Mouse (Mus musculus): ENCODE measurements around the gene Wdr70. TPM values are rescaled to one million over a fixed set of nuclear protein-coding genes. Genes with fewer than 3 reads are reported as not detected.
A peak's percentile ranks its signal among the peaks of the same experiment; 100 is the strongest.

Gene Wdr70
- polyA plus RNA-seq, 1 experiment from 2014 or later, result 48.0 TPM

DNA sequence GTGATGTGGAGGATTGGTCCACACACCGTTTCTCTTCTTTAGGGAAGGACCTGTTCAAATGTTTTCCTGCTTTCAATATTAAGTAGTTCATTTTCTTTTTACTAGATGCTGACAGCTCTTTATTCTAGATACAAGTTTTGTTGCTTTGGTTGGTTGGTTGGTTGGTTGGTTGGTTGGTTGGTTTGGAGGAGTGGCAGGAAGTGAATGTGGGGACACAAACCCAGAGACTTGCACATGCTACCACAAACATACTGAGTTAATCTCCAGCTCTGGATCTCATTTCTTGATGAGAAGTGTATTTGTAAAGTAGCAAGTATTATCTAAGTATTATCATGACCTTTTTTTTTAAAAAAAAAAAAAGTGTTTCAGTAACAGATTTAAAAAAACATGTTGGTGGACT is 120.4 kb downstream of the Wdr70 start:
- H3K27me3 ChIP-seq (replicated peaks; ENCODE audit: control insufficient read depth, insufficient read depth, low read length), result no peaks in the 10 kb centered on the region
- peaks cover 6% of the 10 kb centered on the region; the same call in 1 of the 2 replicates for H3K9me3 ChIP-seq (ENCODE audit: control insufficient read depth, low read length)
- DNase-seq (ENCODE audit: low spot score) (peak; percentile 3), ATAC-seq (replicated peaks; ENCODE audit: low FRiP score, low TSS enrichment, low read depth) (no peak)
- H3K4me1 ChIP-seq (replicated peaks; ENCODE audit: control insufficient read depth, insufficient read depth, low read length), result 0 out of 2 replicates have a peak, but pooled peaks cover 11% of the 10 kb centered on the region
- H3K27ac ChIP-seq (ENCODE audit: low read depth), result no peak overlapping the region
- H3K4me3 ChIP-seq (ENCODE audit: low read depth, low read length), result no peak overlapping the region
- H3K36me3 ChIP-seq (ENCODE audit: control insufficient read depth, insufficient read depth, low read length), result no peaks in the 10 kb centered on the region
- 93% methylated on average over 1 of the region's 1 CpGs for whole genome bisulfite sequencing
- no peak overlapping the region for H3K4me2 ChIP-seq (ENCODE audit: low read length)
- H3K9ac ChIP-seq (ENCODE audit: low read length), result no peak overlapping the region

DNA sequence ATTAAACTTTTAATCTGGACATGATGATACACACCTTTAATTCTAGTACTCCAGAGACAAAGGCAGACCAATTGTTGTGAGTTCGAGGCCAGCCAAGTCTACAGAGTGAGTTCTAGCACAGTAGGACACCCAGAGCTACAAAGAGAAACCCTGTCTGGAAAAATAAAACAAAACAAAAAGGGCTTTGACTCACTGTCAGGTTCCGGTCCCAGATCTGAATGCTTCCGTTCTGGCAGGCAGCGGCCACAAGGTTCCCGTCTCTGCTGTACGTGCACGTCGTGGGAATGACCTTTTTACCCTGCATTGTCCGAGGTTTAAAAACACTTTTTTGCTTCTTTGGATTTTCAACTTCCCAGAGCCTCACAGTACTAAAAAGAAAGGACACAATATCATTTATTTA is 122.2 kb downstream of the Wdr70 start:
- Histone ChIP-seq H3K4me2 (ENCODE audit: low read length) (no peak overlapping the region), H3K9ac (ENCODE audit: low read length) (no peak overlapping the region), H3K27ac (ENCODE audit: low read depth) (0 out of 2 replicates have a peak overlapping the region, but pooled peaks have one; percentile 4), H3K4me1 (replicated peaks; ENCODE audit: control insufficient read depth, insufficient read depth, low read length) (0 out of 2 replicates have a peak, but pooled peaks cover 3% of the 10 kb centered on the region), H3K9me3 (ENCODE audit: control insufficient read depth, low read length) (peaks cover 6% of the 10 kb centered on the region; the same call in 1 of the 2 replicates), H3K4me3 (ENCODE audit: low read depth, low read length) (no peak overlapping the region), H3K36me3 (ENCODE audit: control insufficient read depth, insufficient read depth, low read length) (no peaks in the 10 kb centered on the region), H3K27me3 (replicated peaks; ENCODE audit: control insufficient read depth, insufficient read depth, low read length) (no peaks in the 10 kb centered on the region)
- no peak for ATAC-seq (replicated peaks; ENCODE audit: low FRiP score, low TSS enrichment, low read depth)
- DNase-seq (ENCODE audit: low spot score), result no peak
- 63% methylated on average over 9 of the region's 9 CpGs for WGBS

DNA sequence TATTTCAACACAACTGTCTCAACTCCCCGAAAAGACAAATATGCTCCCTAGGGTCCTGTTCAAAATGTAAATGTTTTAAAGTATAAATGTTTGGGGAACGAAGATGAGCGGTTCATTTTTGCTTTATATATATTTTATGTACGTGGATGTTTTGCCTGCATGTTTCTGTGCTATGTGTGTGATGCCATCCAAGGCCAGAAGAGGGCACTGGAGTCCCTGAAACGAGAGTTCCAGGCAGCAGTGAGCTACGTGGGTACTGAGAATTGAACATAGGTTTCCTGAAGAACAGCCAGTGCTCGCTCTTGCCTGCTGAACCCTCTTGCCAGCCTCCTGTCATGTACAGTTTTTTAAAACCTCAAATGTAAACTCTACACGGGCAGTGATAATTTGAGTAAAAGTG is 124.6 kb downstream of the Wdr70 start:
- no peak overlapping the region for H3K27ac ChIP-seq (ENCODE audit: low read depth)
- H3K4me2 ChIP-seq (ENCODE audit: low read length), result no peak overlapping the region
- WGBS, result 66% methylated on average over 8 of the region's 8 CpGs
- no peak for DNase-seq (ENCODE audit: low spot score)
- no peak overlapping the region for H3K4me3 ChIP-seq (ENCODE audit: low read depth, low read length)
- peaks cover 6% of the 10 kb centered on the region; the same call in 1 of the 2 replicates for H3K9me3 ChIP-seq (ENCODE audit: control insufficient read depth, low read length)
- no peak overlapping the region for H3K9ac ChIP-seq (ENCODE audit: low read length)
- no peaks in the 10 kb centered on the region for H3K27me3 ChIP-seq (replicated peaks; ENCODE audit: control insufficient read depth, insufficient read depth, low read length)
- H3K36me3 ChIP-seq (ENCODE audit: control insufficient read depth, insufficient read depth, low read length), result no peaks in the 10 kb centered on the region
- ATAC-seq (replicated peaks; ENCODE audit: low FRiP score, low TSS enrichment, low read depth), result no peak
- H3K4me1 ChIP-seq (replicated peaks; ENCODE audit: control insufficient read depth, insufficient read depth, low read length), result 0 out of 2 replicates have a peak, but pooled peaks cover 3% of the 10 kb centered on the region

DNA sequence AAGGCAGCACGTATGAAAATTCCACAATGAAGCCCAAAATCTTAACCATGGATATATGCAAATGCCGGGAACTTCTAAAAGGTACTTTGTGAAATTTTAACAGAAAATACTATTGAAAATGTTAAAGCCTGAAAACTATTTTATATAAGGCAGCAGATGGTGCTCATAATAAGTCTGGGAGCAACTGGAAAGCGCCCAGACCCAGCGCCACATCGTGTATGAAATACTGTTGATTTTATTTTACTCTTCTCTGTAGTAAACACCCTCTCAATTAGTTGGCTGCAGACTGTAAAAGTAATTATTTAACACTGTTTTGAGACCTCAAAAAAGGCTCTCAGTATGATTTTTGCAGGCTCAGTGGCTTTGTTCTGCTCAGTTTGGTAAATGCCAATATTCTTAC is 126.5 kb downstream of the Wdr70 start:
- Histone ChIP-seq H3K27me3 (replicated peaks; ENCODE audit: control insufficient read depth, insufficient read depth, low read length) (no peaks in the 10 kb centered on the region), H3K4me2 (ENCODE audit: low read length) (no peak overlapping the region), H3K4me3 (ENCODE audit: low read depth, low read length) (no peak overlapping the region), H3K9ac (ENCODE audit: low read length) (no peak overlapping the region), H3K4me1 (replicated peaks; ENCODE audit: control insufficient read depth, insufficient read depth, low read length) (no peaks in the 10 kb centered on the region), H3K9me3 (ENCODE audit: control insufficient read depth, low read length) (peaks cover 6% of the 10 kb centered on the region; the same call in 1 of the 2 replicates), H3K27ac (ENCODE audit: low read depth) (no peak overlapping the region), H3K36me3 (ENCODE audit: control insufficient read depth, insufficient read depth, low read length) (no peaks in the 10 kb centered on the region)
- WGBS, result 88% methylated on average over 5 of the region's 5 CpGs
- DNase-seq (ENCODE audit: low spot score) (no peak), ATAC-seq (replicated peaks; ENCODE audit: low FRiP score, low TSS enrichment, low read depth) (no peak)

DNA sequence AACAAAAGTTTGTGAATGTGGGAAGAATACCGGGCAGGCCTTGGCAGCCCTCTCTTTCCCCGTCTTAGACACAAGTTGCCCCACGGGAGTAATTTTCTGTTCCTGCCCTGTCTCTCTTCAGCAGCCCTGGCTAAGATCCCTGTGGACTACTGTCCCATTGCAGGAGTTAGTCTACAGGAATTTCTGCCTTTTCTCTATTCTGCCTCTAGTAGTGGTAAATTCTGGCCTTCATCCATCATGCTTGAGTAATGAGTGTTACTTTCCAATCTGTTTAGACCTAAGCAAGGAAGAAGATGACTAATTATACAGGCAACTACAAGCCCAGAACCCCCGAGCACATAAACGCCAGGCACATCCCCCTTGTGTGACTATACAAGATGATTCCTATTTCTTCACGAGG is 136.2 kb downstream of the Wdr70 start:
- H3K4me1 ChIP-seq (replicated peaks; ENCODE audit: control insufficient read depth, insufficient read depth, low read length), result no peaks in the 10 kb centered on the region
- DNase-seq (ENCODE audit: low spot score) (no peak), ATAC-seq (replicated peaks; ENCODE audit: low FRiP score, low TSS enrichment, low read depth) (no peak)
- no peak overlapping the region for H3K9ac ChIP-seq (ENCODE audit: low read length)
- no peaks in the 10 kb centered on the region for H3K9me3 ChIP-seq (ENCODE audit: control insufficient read depth, low read length)
- no peak overlapping the region for H3K4me3 ChIP-seq (ENCODE audit: low read depth, low read length)
- 71% methylated on average over 6 of the region's 6 CpGs for WGBS
- no peak overlapping the region for H3K27ac ChIP-seq (ENCODE audit: low read depth)
- H3K27me3 ChIP-seq (replicated peaks; ENCODE audit: control insufficient read depth, insufficient read depth, low read length), result no peaks in the 10 kb centered on the region
- no peaks in the 10 kb centered on the region for H3K36me3 ChIP-seq (ENCODE audit: control insufficient read depth, insufficient read depth, low read length)
- no peak overlapping the region for H3K4me2 ChIP-seq (ENCODE audit: low read length)

DNA sequence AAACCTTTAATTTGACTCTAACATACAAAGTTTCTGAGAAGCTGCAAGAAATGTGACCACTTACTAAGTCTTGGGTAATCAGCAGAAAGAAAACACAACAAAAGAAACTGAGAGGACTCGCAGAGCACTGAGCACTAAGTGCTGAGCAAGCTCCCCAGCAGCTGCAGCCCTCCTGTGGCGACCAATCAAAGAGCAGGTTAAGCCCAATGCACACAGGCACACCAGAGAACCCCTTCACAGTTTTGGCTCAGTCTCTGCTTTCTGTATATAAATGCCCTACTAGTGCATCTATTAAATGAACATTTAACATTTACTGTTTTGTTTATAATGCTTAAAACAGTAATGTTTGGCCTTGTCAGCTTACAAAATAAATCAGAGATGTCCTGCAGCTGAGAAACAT is 137.5 kb downstream of the Wdr70 start:
- H3K4me1 ChIP-seq (replicated peaks; ENCODE audit: control insufficient read depth, insufficient read depth, low read length), result no peaks in the 10 kb centered on the region
- H3K27ac ChIP-seq (ENCODE audit: low read depth), result no peak overlapping the region
- no peaks in the 10 kb centered on the region for H3K9me3 ChIP-seq (ENCODE audit: control insufficient read depth, low read length)
- ATAC-seq (replicated peaks; ENCODE audit: low FRiP score, low TSS enrichment, low read depth) (no peak), DNase-seq (ENCODE audit: low spot score) (no peak)
- H3K9ac ChIP-seq (ENCODE audit: low read length), result no peak overlapping the region
- no peaks in the 10 kb centered on the region for H3K36me3 ChIP-seq (ENCODE audit: control insufficient read depth, insufficient read depth, low read length)
- 33% methylated on average over 2 of the region's 2 CpGs for WGBS
- no peak overlapping the region for H3K4me2 ChIP-seq (ENCODE audit: low read length)
- H3K4me3 ChIP-seq (ENCODE audit: low read depth, low read length), result no peak overlapping the region
- no peaks in the 10 kb centered on the region for H3K27me3 ChIP-seq (replicated peaks; ENCODE audit: control insufficient read depth, insufficient read depth, low read length)

DNA sequence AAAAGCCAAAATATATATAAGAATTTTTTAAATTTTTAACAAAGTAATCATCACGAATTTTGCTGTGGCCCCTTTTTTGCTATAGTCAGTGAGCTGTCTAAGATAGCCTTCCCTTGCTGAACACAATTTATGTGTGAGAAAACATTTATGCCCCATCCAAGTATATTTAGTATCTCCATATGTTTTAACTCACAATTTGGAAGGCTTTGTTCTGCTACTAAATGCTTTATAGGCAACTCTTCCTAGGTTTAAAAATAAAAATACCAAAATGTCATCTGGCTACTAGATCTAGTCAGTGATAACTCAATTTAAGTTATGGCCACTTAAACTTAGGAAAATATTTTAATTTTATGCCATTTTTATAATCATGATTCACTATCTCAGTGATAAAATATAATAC is 142.1 kb downstream of the Wdr70 start:
- no peak overlapping the region for H3K27ac ChIP-seq (ENCODE audit: low read depth)
- H3K27me3 ChIP-seq (replicated peaks; ENCODE audit: control insufficient read depth, insufficient read depth, low read length), result no peaks in the 10 kb centered on the region
- H3K4me3 ChIP-seq (ENCODE audit: low read depth, low read length), result no peak overlapping the region
- no peak for DNase-seq (ENCODE audit: low spot score)
- no peaks in the 10 kb centered on the region for H3K36me3 ChIP-seq (ENCODE audit: control insufficient read depth, insufficient read depth, low read length)
- 69% methylated on average over 1 of the region's 1 CpGs for WGBS
- no peak overlapping the region for H3K4me2 ChIP-seq (ENCODE audit: low read length)
- no peaks in the 10 kb centered on the region for H3K9me3 ChIP-seq (ENCODE audit: control insufficient read depth, low read length)
- ATAC-seq (replicated peaks; ENCODE audit: low FRiP score, low TSS enrichment, low read depth), result no peak
- H3K4me1 ChIP-seq (replicated peaks; ENCODE audit: control insufficient read depth, insufficient read depth, low read length), result no peaks in the 10 kb centered on the region
- no peak overlapping the region for H3K9ac ChIP-seq (ENCODE audit: low read length)

DNA sequence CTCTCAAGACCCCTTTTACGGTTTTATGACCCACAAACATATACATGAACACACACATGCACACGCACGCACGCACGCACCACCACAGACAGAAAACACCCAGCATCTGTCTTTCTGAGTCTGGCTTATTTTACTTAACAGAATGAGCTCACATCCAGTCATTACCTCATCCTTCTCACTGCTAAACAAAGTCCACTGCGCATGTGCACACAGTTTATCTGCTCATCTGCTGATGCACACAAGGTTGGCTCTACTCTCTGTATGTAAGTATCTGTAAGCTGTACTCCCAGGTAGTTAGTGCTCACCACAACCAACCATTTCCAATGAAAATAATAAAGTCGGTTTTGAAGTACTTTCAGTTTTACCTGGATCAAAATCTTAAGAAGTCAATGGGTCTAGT is 148.4 kb downstream of the Wdr70 start:
- WGBS, result 85% methylated on average over 7 of the region's 7 CpGs
- no peak overlapping the region for H3K9ac ChIP-seq (ENCODE audit: low read length)

DNA sequence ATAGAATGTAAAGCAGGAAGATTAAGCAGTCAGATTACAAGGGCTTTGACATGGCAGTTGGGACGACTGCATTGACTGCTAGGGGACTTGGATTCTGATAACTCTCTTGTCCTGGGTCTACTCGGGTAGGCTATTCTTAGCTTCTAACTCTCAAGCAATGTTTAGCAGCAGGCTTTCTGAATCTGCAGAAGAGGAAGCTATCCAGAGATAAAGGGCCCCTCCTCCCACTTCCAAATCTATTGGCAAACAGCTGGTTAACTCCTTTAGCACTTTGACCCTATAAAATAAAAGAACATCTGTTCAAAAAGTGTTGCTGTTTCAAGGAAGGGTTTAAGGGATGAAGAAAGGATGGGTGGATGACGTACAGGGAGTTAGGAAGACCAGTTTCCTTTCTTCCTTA is 157.3 kb downstream of the Wdr70 start:
- Histone ChIP-seq H3K36me3 (ENCODE audit: control insufficient read depth, insufficient read depth, low read length) (no peaks in the 10 kb centered on the region), H3K27me3 (replicated peaks; ENCODE audit: control insufficient read depth, insufficient read depth, low read length) (no peaks in the 10 kb centered on the region), H3K9me3 (ENCODE audit: control insufficient read depth, low read length) (no peaks in the 10 kb centered on the region), H3K4me3 (ENCODE audit: low read depth, low read length) (no peak overlapping the region), H3K4me1 (replicated peaks; ENCODE audit: control insufficient read depth, insufficient read depth, low read length) (no peaks in the 10 kb centered on the region), H3K9ac (ENCODE audit: low read length) (no peak overlapping the region), H3K27ac (ENCODE audit: low read depth) (no peak overlapping the region), H3K4me2 (ENCODE audit: low read length) (no peak overlapping the region)
- WGBS, result 51% methylated on average over 3 of the region's 3 CpGs
- DNase-seq (ENCODE audit: low spot score) (no peak), ATAC-seq (replicated peaks; ENCODE audit: low FRiP score, low TSS enrichment, low read depth) (no peak)

More for the DNA sequence above, 148.4 kb downstream of the Wdr70 start:
- DNase-seq (ENCODE audit: low spot score), result no peak
- no peak for ATAC-seq (replicated peaks; ENCODE audit: low FRiP score, low TSS enrichment, low read depth)
- H3K9me3 ChIP-seq (ENCODE audit: control insufficient read depth, low read length), result no peaks in the 10 kb centered on the region
- H3K4me1 ChIP-seq (replicated peaks; ENCODE audit: control insufficient read depth, insufficient read depth, low read length), result no peaks in the 10 kb centered on the region
- no peaks in the 10 kb centered on the region for H3K27me3 ChIP-seq (replicated peaks; ENCODE audit: control insufficient read depth, insufficient read depth, low read length)
- H3K4me2 ChIP-seq (ENCODE audit: low read length), result no peak overlapping the region
- H3K4me3 ChIP-seq (ENCODE audit: low read depth, low read length), result no peak overlapping the region
- no peaks in the 10 kb centered on the region for H3K36me3 ChIP-seq (ENCODE audit: control insufficient read depth, insufficient read depth, low read length)
- no peak overlapping the region for H3K27ac ChIP-seq (ENCODE audit: low read depth)

Measured in intestine, embryonic 14.5 days (tissue).